Mouse (Mus musculus): ENCODE results near the gene 2310046K23Rik.
"Not testable (repeated sequence)": the region's sequence is repeated elsewhere in the genome, so short reads cannot be mapped to it uniquely, and the experiment has no call there.

Gene 2310046K23Rik

GRCm38 (mm10) chr3:92534411-92534810 lies at the start of gene 2310046K23Rik:
Gene 2310046K23Rik (minus strand): TSS chr3:92534511.
- no peak for DNase-seq

GRCm38 (mm10) chr3:92583164-92583826 lies 49.0 kb upstream of the 2310046K23Rik start:
- no peak for DNase-seq

- DNase-seq, result no peak
Observed at GRCm38 (mm10) chr3:92579508-92579907, 45.2 kb upstream of the 2310046K23Rik start.

GRCm38 (mm10) chr3:92578652-92579413 lies 44.5 kb upstream of the 2310046K23Rik start:
- DNase-seq, result no peak

- DNase-seq, result no peak
Observed at GRCm38 (mm10) chr3:92573449-92574041, 39.2 kb upstream of the 2310046K23Rik start, which contains the start of gene Ivl. Gene Ivl (minus strand): TSS chr3:92573735.

- no peak for DNase-seq
Observed at GRCm38 (mm10) chr3:92572514-92573155, 38.3 kb upstream of the 2310046K23Rik start.

- no peak for DNase-seq
Observed at GRCm38 (mm10) chr3:92568752-92569151, 34.4 kb upstream of the 2310046K23Rik start.

- DNase-seq, result no peak
Observed at GRCm38 (mm10) chr3:92565418-92565817, 31.1 kb upstream of the 2310046K23Rik start.

GRCm38 (mm10) chr3:92512325-92512724 lies 22.0 kb downstream of the 2310046K23Rik start:
- no peak for DNase-seq

- DNase-seq, result no peak
Observed at GRCm38 (mm10) chr3:92510786-92511185, 23.5 kb downstream of the 2310046K23Rik start.

GRCm38 (mm10) chr3:92508185-92508584 lies 26.1 kb downstream of the 2310046K23Rik start:
- no peak for DNase-seq

GRCm38 (mm10) chr3:92503528-92503927 lies 30.8 kb downstream of the 2310046K23Rik start:
- no peak for DNase-seq

- no peak for DNase-seq
Observed at GRCm38 (mm10) chr3:92500393-92500792, 33.9 kb downstream of the 2310046K23Rik start, which contains the start of gene Sprr4. Gene Sprr4 (minus strand): TSS chr3:92500493.

- DNase-seq, result not testable (repeated sequence)
Observed at GRCm38 (mm10) chr3:92490262-92490661, 44.0 kb downstream of the 2310046K23Rik start.

- no peak for DNase-seq
Observed at GRCm38 (mm10) chr3:92486307-92486706, 48.0 kb downstream of the 2310046K23Rik start.

GRCm38 (mm10) chr3:92485863-92486262 lies 48.4 kb downstream of the 2310046K23Rik start, which contains the start of gene Sprr1a:
Gene Sprr1a (minus strand): TSS chr3:92485895.
- no peak for DNase-seq

Measured in cerebellum, adult 9-10 months (tissue).